In genomic region chr15:85673506-85673905, GRCm38 (mm10) we compare ENCODE assay signal across 10 mouse cellular contexts.
DNase-seq lines count a peak whose midpoint lies in the region; ATAC-seq and TF ChIP-seq lines count a peak whose summit lies in the region.
"Had no signal": no experiment of that assay in that cellular context is flagged by ENCODE, and none has a peak within 500 bp of the region (broad histone marks: within the 10 kb centered on the region; RNA-seq: fewer than 3 reads in every experiment).

No protein-coding gene starts in this region.

- peaks cover 32% of the 10 kb centered on the region for H3K36me3 ChIP-seq in forebrain, embryonic 13.5 days (ENCODE audit: poor library complexity, severe bottlenecking)
- H3K36me3 ChIP-seq in forebrain, embryonic 10.5 days (replicated peaks): no peaks in the 10 kb centered on the region
- H3K36me3 ChIP-seq in forebrain, embryonic 16.5 days (ENCODE audit: control insufficient read depth, insufficient read depth): no peaks in the 10 kb centered on the region
- H3K36me3 ChIP-seq in neural tube, embryonic 12.5 days: peaks cover 19% of the 10 kb centered on the region

- no peak for ATAC-seq in forebrain, embryonic 13.5 days
- ATAC-seq in forebrain, embryonic 16.5 days: no peak
- no peak for ATAC-seq in neural tube, embryonic 12.5 days (ENCODE audit: low FRiP score, low read depth)
- ATAC-seq in activated CD4-positive, CD25-positive, alpha-beta regulatory T cell, adult 4 months: no peak

- peak overlapping the region; percentile 71 for H3K4me2 ChIP-seq in forebrain, embryonic 13.5 days
- H3K4me2 ChIP-seq in forebrain, embryonic 16.5 days (ENCODE audit: low read length): peak overlapping the region; percentile 98
- H3K4me2 ChIP-seq in neural tube, embryonic 12.5 days (replicated peaks): peak overlapping the region; percentile 81

- no peak for TF ChIP-seq CTCF in lung, adult 2 months (IDR thresholded peaks at IDR 0.05; ENCODE audit: insufficient read depth, low read length)

- H3K27me3 ChIP-seq in forebrain, embryonic 13.5 days: peaks cover 20% of the 10 kb centered on the region; the same call in 1 of the 2 replicates
- H3K27me3 ChIP-seq in forebrain, embryonic 10.5 days (ENCODE audit: poor library complexity, severe bottlenecking): peaks cover 99% of the 10 kb centered on the region
- no peaks in the 10 kb centered on the region for H3K27me3 ChIP-seq in forebrain, embryonic 16.5 days (replicated peaks; ENCODE audit: control insufficient read depth, insufficient read depth, low read length)
- H3K27me3 ChIP-seq in neural tube, embryonic 12.5 days (replicated peaks): peaks cover 35% of the 10 kb centered on the region
- H3K27me3 ChIP-seq: CH12.LX had no signal

- no peak for DNase-seq in forebrain, embryonic 10.5 days (ENCODE audit: extremely low spot score, low spot score)
- no peak for DNase-seq in lung, adult 2 months
- DNase-seq in lung, postnatal 36 days: no peak
- DNase-seq in right cerebral cortex, adult 18-20 months: no peak
- DNase-seq: gastrocnemius, postnatal 25 days had no signal

- peak overlapping the region; percentile 100 for H3K9ac ChIP-seq in forebrain, embryonic 13.5 days
- H3K9ac ChIP-seq in forebrain, embryonic 16.5 days (replicated peaks; ENCODE audit: low read depth, low read length): peak overlapping the region; percentile 100
- H3K9ac ChIP-seq in neural tube, embryonic 12.5 days: peak overlapping the region; percentile 69

- peak overlapping the region; percentile 25 for H3K27ac ChIP-seq in forebrain, embryonic 13.5 days
- H3K27ac ChIP-seq in forebrain, embryonic 10.5 days: no peak overlapping the region
- H3K27ac ChIP-seq in forebrain, embryonic 16.5 days (ENCODE audit: low read length): peak overlapping the region; percentile 79
- H3K27ac ChIP-seq in neural tube, embryonic 12.5 days: no peak overlapping the region

- peak overlapping the region; percentile 98 for H3K4me3 ChIP-seq in forebrain, embryonic 13.5 days
- H3K4me3 ChIP-seq in forebrain, embryonic 10.5 days: no peak overlapping the region
- peak overlapping the region; percentile 68 for H3K4me3 ChIP-seq in lung, adult 2 months (replicated peaks; ENCODE audit: extremely low read depth, low read depth, low read length)
- peak overlapping the region; percentile 88 for H3K4me3 ChIP-seq in forebrain, embryonic 16.5 days (replicated peaks; ENCODE audit: low read length)
- peak overlapping the region; percentile 77 for H3K4me3 ChIP-seq in neural tube, embryonic 12.5 days

- WGBS in forebrain, embryonic 13.5 days: 54% methylated on average over 9 of the region's 9 CpGs
- 83% methylated on average over 9 of the region's 9 CpGs for WGBS in forebrain, embryonic 10.5 days
- 13% methylated on average over 9 of the region's 9 CpGs for WGBS in lung, adult 2 months
- 24% methylated on average over 9 of the region's 9 CpGs for WGBS in forebrain, embryonic 16.5 days
- WGBS in neural tube, embryonic 12.5 days: 81% methylated on average over 9 of the region's 9 CpGs

- H3K4me1 ChIP-seq in forebrain, embryonic 13.5 days: peaks cover 77% of the 10 kb centered on the region
- H3K4me1 ChIP-seq in forebrain, embryonic 10.5 days: peaks cover 21% of the 10 kb centered on the region
- peaks cover 38% of the 10 kb centered on the region for H3K4me1 ChIP-seq in lung, adult 2 months (ENCODE audit: control insufficient read depth, insufficient read depth, low read length)
- H3K4me1 ChIP-seq in forebrain, embryonic 16.5 days (replicated peaks; ENCODE audit: control insufficient read depth, insufficient read depth, low read length): peaks cover 60% of the 10 kb centered on the region
- H3K4me1 ChIP-seq in neural tube, embryonic 12.5 days: peaks cover 64% of the 10 kb centered on the region

- no peaks in the 10 kb centered on the region for H3K9me3 ChIP-seq in forebrain, embryonic 13.5 days (replicated peaks)
- H3K9me3 ChIP-seq in forebrain, embryonic 10.5 days: no peaks in the 10 kb centered on the region
- no peaks in the 10 kb centered on the region for H3K9me3 ChIP-seq in forebrain, embryonic 16.5 days (ENCODE audit: control insufficient read depth, low read length)
- no peaks in the 10 kb centered on the region for H3K9me3 ChIP-seq in neural tube, embryonic 12.5 days

- no peak for TF ChIP-seq POLR2A in lung, adult 2 months (IDR thresholded peaks at IDR 0.05; ENCODE audit: borderline replicate concordance, extremely low read depth, low read depth, low read length)

Comparison
In these comparisons a context has a peak if more than half of its experiments do, and no peak if none do; other contexts are left out.
1. H3K27ac ChIP-seq: peak in forebrain, embryonic 13.5 days (single experiment) and forebrain, embryonic 16.5 days (single experiment); none in forebrain, embryonic 10.5 days (single experiment) and neural tube, embryonic 12.5 days (single experiment).
2. Peak in every context shown above with its lines, with median percentiles within 50 percentile points of each other: H3K4me2 ChIP-seq and H3K9ac ChIP-seq.